Mouse (Mus musculus): ENCODE results near the gene Gm11634. TPM values are rescaled to one million over a fixed set of nuclear protein-coding genes. Genes with fewer than 3 reads are reported as not detected.
A peak's percentile ranks its signal among the peaks of the same experiment; 100 is the strongest.
"Not testable (repeated sequence)": the region's sequence is repeated elsewhere in the genome, so short reads cannot be mapped to it uniquely, and the experiment has no call there.

Gm11634 gene
- polyA plus RNA-seq, 1 experiment from 2014 or later = not detected

DNA sequence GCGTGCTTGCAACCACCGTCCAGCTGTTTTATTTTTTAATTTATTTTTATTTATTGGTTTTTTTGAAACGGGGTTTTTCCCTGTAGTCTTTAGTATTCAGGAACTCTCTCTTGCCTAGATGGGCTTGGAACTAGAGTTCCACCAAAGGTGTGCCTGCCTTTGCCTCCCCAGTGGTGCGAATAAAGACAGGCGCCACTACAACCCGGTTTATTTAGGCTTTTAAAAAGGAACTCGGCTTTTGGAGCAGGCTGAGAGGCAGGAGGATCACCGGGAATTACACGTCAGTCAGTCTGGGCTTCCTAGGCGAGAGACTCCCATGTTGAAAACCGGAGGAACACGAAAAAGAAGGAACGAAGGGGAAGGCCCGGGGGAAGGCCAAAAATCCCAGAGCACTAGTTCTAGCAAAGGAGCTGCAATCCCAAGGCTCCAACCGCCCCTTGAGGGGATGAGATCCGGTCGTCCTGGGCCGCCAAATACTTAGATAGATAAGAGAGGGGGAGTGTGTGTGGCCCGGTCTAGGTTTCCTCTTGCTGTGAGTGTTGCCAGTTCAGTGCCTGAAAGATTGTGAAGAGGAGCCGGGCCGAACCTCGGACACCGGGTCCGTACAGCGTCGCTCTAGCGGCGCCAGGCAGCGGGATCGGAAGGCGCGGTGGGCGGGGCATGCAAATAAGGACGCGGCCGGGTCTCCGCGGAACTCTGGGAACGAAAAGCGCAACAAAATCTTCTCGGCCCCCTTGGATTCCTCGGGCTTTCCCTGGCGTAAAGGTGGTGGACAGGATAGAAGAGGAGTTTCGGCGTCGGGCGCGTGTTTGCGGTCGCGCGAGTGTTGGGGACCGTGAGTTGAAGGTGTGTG, 42.0 kb upstream of the Gm11634 start:
- peak overlapping the region; percentile 56 for H3K9ac ChIP-seq
- not testable (repeated sequence) for H3K27me3 ChIP-seq (ENCODE audit: control insufficient read depth, insufficient read depth, low read length); H3K9me3 ChIP-seq (ENCODE audit: control insufficient read depth, low read length); H3K36me3 ChIP-seq (replicated peaks; ENCODE audit: control insufficient read depth, insufficient read depth); H3K4me1 ChIP-seq (replicated peaks; ENCODE audit: control insufficient read depth, insufficient read depth, low read length)
- ATAC-seq (ENCODE audit: low FRiP score) = peak; percentile 78
- H3K27ac ChIP-seq = peak overlapping the region; percentile 92
- H3K4me2 ChIP-seq (replicated peaks) = peak overlapping the region; percentile 52
- 5% methylated on average over 50 of the region's 53 CpGs for WGBS
- H3K4me3 ChIP-seq (replicated peaks; ENCODE audit: low read length) = peak overlapping the region; percentile 29
- DNase-seq (ENCODE audit: low spot score) = peak; percentile 78

DNA sequence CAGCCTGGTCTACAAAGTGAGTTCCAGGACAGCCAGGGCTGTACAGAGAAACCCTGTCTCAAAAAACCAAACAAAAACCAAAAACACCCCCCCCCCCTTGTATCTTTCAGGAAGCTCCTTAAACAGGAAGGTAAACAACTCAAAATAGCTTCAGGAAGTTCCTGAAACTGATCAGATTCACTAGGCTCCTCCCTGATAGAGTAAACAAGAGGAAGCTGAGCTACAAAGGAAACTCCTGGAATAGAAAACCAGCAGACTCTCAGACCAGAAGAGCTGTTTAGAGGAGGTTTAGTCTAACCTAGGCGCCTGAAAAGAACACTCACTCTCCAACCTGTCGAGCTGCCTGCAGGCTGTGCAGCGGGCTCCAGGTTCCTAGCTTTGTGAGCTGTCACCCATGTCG, 40.7 kb upstream of the Gm11634 start:
- H3K9ac ChIP-seq = no peak overlapping the region
- no peak overlapping the region for H3K4me2 ChIP-seq (replicated peaks)
- ATAC-seq (ENCODE audit: low FRiP score) (no peak), DNase-seq (ENCODE audit: low spot score) (no peak)
- H3K27ac ChIP-seq = no peak overlapping the region
- H3K4me1 ChIP-seq (replicated peaks; ENCODE audit: control insufficient read depth, insufficient read depth, low read length) = no peaks in the 10 kb centered on the region
- WGBS = 92% methylated on average over 4 of the region's 4 CpGs
- H3K9me3 ChIP-seq (ENCODE audit: control insufficient read depth, low read length) = no peaks in the 10 kb centered on the region
- no peaks in the 10 kb centered on the region for H3K27me3 ChIP-seq (ENCODE audit: control insufficient read depth, insufficient read depth, low read length)
- H3K4me3 ChIP-seq (replicated peaks; ENCODE audit: low read length) = no peak overlapping the region
- no peaks in the 10 kb centered on the region for H3K36me3 ChIP-seq (replicated peaks; ENCODE audit: control insufficient read depth, insufficient read depth)

DNA sequence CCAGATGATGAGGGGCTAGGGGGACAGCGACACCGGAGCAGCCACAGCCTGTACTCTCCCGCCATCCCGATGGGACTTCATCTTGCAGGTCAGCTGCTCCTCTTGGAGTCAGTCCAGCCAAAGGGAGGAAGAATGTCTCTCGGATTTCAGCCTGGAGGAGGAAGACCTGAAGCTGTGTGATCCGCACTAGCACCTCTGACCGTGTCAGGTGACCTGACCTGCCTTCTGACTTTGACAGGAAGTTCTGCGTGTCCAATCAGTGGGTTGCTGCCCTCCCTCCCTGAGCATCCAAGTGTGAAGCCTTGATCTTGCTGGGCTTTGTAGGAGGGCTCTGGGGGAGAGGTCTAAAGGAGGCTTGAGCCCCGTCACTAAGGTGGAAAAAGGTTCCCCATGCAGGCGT, 36.6 kb upstream of the Gm11634 start:
- Histone ChIP-seq H3K27me3 (ENCODE audit: control insufficient read depth, insufficient read depth, low read length) (no peaks in the 10 kb centered on the region), H3K4me3 (replicated peaks; ENCODE audit: low read length) (no peak overlapping the region), H3K36me3 (replicated peaks; ENCODE audit: control insufficient read depth, insufficient read depth) (no peaks in the 10 kb centered on the region), H3K4me2 (replicated peaks) (no peak overlapping the region), H3K9ac (no peak overlapping the region), H3K4me1 (replicated peaks; ENCODE audit: control insufficient read depth, insufficient read depth, low read length) (no peaks in the 10 kb centered on the region), H3K27ac (no peak overlapping the region), H3K9me3 (ENCODE audit: control insufficient read depth, low read length) (no peaks in the 10 kb centered on the region)
- ATAC-seq (ENCODE audit: low FRiP score) (no peak), DNase-seq (ENCODE audit: low spot score) (no peak)
- 83% methylated on average over 10 of the region's 10 CpGs for WGBS

DNA sequence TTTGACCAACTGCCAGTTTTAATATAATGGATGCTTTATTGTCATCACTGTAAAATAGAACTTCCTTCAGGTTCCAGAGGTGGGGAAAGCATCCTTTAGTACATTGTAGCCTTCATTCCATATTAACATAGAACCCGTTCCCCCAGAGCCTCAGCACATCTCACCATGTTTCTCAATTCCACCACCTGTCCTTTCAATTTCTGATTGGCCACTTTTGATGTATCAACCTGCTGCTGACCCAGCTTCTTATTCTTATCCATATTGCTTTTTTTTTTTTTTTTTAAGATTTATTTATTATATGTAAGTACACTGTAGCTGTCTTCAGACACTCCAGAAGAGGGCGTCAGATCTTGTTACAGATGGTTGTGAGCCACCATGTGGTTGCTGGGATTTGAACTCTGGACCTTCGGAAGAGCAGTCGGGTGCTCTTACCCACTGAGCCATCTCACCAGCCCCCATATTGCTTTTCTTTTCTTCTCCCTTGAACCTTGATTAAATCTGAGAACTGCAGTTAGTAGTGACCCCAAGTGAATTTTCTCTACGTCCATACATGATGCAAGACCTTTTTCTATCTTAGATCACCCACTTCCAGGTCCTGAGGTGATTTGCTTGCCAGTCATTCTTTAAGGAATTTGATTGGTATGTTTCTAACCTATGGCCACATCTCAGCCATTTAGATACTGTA, 29.8 kb upstream of the Gm11634 start:
- 80% methylated on average over 4 of the region's 5 CpGs for WGBS
- not testable (repeated sequence) for H3K27me3 ChIP-seq (ENCODE audit: control insufficient read depth, insufficient read depth, low read length); H3K9me3 ChIP-seq (ENCODE audit: control insufficient read depth, low read length); H3K9ac ChIP-seq; H3K4me3 ChIP-seq (replicated peaks; ENCODE audit: low read length); H3K4me1 ChIP-seq (replicated peaks; ENCODE audit: control insufficient read depth, insufficient read depth, low read length); DNase-seq (ENCODE audit: low spot score); H3K36me3 ChIP-seq (replicated peaks; ENCODE audit: control insufficient read depth, insufficient read depth); H3K27ac ChIP-seq; ATAC-seq (ENCODE audit: low FRiP score)
- H3K4me2 ChIP-seq (replicated peaks) = peak overlapping the region; percentile 84

DNA sequence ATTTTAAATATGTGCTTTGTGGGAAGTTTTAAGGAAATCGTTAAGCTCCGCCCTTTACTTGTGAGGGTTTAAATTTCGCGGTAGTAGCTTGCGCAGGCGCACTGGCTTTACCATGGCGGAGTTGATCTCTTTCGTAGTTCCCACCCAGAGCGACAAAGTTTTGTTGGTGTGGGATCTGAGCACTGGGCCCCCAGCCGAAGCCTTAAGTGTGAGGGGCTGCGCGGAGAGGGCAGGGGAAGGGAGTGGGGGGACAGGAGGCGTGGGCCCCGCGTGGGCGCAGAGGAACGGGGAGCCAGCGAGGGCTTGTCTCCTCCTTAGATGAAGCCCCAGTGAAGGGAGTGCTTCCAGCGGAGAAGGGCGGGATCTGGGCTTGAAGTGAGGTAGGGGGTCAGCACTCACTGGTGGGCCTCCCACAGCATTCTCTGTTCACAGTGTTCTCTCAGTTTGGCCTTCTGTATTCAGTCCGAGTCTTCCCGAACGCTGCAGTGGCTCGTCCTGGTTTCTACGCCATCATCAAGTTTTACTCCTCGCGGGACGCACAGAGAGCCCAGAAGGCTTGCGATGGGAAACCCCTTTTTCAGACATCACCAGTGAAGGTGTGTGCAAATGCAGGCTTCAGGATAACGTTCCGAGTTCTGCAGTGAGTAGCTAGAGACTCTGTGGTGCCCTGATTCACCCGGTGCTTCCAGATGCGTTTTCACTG, 29.0 kb upstream of the Gm11634 start:
- H3K36me3 ChIP-seq (replicated peaks; ENCODE audit: control insufficient read depth, insufficient read depth) = no peaks in the 10 kb centered on the region
- peak overlapping the region; percentile 84 for H3K4me2 ChIP-seq (replicated peaks)
- peak overlapping the region; percentile 70 for H3K9ac ChIP-seq
- H3K9me3 ChIP-seq (ENCODE audit: control insufficient read depth, low read length) = no peaks in the 10 kb centered on the region
- peak overlapping the region; percentile 82 for H3K27ac ChIP-seq
- peak overlapping the region; percentile 56 for H3K4me3 ChIP-seq (replicated peaks; ENCODE audit: low read length)
- no peaks in the 10 kb centered on the region for H3K27me3 ChIP-seq (ENCODE audit: control insufficient read depth, insufficient read depth, low read length)
- WGBS = under 1% methylated on average over 33 of the region's 33 CpGs
- peak; percentile 59; the same call in 1 of the 2 replicates for ATAC-seq (ENCODE audit: low FRiP score)
- peaks cover 8% of the 10 kb centered on the region for H3K4me1 ChIP-seq (replicated peaks; ENCODE audit: control insufficient read depth, insufficient read depth, low read length)
- peak; percentile 93 for DNase-seq (ENCODE audit: low spot score)

DNA sequence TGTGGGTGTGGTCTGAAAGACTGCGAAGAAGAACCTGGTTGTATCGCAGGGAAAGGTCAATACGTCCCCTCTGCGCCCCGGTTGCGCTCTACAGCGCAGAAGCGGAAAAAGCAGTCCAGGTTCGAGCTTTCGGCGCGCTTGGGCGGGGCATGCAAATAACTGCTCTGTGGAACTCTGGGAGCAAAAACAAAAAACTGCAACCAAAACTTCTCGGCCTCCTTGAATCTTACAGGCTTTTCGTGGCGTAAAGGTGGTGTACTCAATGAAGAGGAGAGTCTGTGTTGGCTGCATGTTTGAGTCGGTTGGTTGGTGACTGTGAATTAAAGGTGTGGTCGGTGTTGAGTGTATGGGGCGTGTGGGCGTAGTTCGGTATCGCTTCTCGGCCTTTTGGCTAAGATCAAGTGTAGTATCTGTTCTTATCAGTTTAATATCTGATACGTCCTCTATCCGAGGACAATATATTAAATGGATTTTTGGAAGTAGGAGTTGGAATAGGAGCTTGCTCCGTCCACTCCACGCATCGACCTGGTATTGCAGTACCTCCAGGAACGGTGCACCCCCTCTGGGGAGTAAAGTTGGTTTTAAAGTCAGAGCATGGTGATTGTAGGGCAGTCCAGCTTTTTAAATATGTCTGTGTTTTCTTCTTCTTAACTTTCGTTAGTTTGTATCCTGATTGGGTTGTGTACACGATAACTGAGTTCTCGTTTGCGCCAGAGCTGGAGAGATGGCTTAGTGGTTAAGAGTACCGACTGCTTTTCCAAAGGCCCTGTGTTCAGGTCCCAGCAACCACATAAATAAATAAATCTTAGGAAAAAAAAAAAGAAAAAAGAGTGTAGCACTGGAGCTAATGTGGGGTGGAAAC, 28.2 kb upstream of the Gm11634 start, which contains the start of gene Rdm1:
Rdm1 (plus strand) TSS at position 201 of the 862 bp plus-strand sequence.
- H3K36me3 ChIP-seq (replicated peaks; ENCODE audit: control insufficient read depth, insufficient read depth) = no peaks in the 10 kb centered on the region
- peak within 1 kb of the TSS; percentile 56 for H3K4me3 ChIP-seq (replicated peaks; ENCODE audit: low read length)
- under 1% methylated on average over 33 of the region's 34 CpGs for WGBS
- H3K27me3 ChIP-seq (ENCODE audit: control insufficient read depth, insufficient read depth, low read length) = no peaks in the 10 kb centered on the region
- peak within 1 kb of the TSS; percentile 84 for H3K4me2 ChIP-seq (replicated peaks)
- H3K9me3 ChIP-seq (ENCODE audit: control insufficient read depth, low read length) = no peaks in the 10 kb centered on the region
- DNase-seq (ENCODE audit: low spot score) (peak; percentile 79), ATAC-seq (ENCODE audit: low FRiP score) (peak; percentile 83)
- peaks cover 8% of the 10 kb centered on the region for H3K4me1 ChIP-seq (replicated peaks; ENCODE audit: control insufficient read depth, insufficient read depth, low read length)
- peak within 1 kb of the TSS; percentile 70 for H3K9ac ChIP-seq
- peak within 1 kb of the TSS; percentile 91 for H3K27ac ChIP-seq

DNA sequence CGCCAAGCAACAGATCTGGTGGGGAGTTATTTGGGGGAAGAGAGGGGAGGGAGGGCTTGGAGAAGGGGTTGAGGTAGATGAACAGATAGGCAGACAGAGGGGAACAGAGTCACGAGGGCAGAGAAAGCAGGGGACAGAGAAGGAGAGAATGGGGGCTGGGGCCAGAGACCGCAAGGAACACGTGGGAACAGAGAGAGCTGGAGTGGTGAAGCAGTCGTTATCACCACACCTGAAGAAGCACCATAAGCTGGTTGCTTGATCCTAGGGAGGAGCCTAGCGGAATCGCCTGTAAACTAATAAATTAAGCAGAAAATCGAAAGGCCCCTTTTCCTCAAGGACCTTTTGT, 27.6 kb upstream of the Gm11634 start:
- peaks cover 8% of the 10 kb centered on the region for H3K4me1 ChIP-seq (replicated peaks; ENCODE audit: control insufficient read depth, insufficient read depth, low read length)
- ATAC-seq (ENCODE audit: low FRiP score) (peak; percentile 31), DNase-seq (ENCODE audit: low spot score) (no peak)
- peak overlapping the region; percentile 58 for H3K9ac ChIP-seq
- H3K36me3 ChIP-seq (replicated peaks; ENCODE audit: control insufficient read depth, insufficient read depth) = no peaks in the 10 kb centered on the region
- peak overlapping the region; percentile 84 for H3K4me2 ChIP-seq (replicated peaks)
- no peaks in the 10 kb centered on the region for H3K27me3 ChIP-seq (ENCODE audit: control insufficient read depth, insufficient read depth, low read length)
- H3K9me3 ChIP-seq (ENCODE audit: control insufficient read depth, low read length) = no peaks in the 10 kb centered on the region
- H3K27ac ChIP-seq = peak overlapping the region; percentile 91
- H3K4me3 ChIP-seq (replicated peaks; ENCODE audit: low read length) = peak overlapping the region; percentile 34
- WGBS = 4% methylated on average over 8 of the region's 8 CpGs

DNA sequence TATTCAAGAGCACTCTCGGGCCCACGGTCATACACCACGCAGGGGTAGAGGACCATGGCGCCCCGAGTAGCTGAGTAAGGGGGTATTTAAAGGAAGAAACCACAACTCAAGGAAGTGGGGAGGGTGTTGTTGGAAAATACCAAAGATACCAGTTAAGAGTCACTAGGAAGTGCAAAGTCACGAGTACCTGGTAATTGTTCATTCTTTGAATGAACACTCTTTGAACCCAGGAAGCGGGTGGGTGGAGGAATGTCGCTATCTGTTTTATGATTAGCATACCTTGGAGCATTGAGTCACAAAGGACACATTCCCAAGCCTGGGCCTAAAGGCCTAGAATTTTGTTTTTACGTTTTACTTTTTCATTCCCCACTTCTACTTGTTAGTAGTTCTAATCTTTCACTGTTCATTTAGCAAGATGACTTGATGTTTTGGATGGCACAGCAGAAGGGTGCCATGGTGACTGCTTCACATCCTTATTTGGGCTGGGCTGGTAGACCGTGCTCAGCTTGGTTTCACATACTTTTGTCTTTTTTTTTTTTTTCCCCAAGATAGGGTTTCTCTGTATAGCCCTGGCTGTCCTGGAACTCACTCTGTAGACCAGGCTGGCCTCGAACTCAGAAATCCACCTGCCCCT, 21.1 kb upstream of the Gm11634 start:
- H3K4me3 ChIP-seq (replicated peaks; ENCODE audit: low read length); H3K9me3 ChIP-seq (ENCODE audit: control insufficient read depth, low read length); H3K36me3 ChIP-seq (replicated peaks; ENCODE audit: control insufficient read depth, insufficient read depth); H3K27ac ChIP-seq; ATAC-seq (ENCODE audit: low FRiP score); H3K9ac ChIP-seq; H3K27me3 ChIP-seq (ENCODE audit: control insufficient read depth, insufficient read depth, low read length); DNase-seq (ENCODE audit: low spot score); H3K4me1 ChIP-seq (replicated peaks; ENCODE audit: control insufficient read depth, insufficient read depth, low read length); H3K4me2 ChIP-seq (replicated peaks): not testable (repeated sequence)
- WGBS = 92% methylated on average over 10 of the region's 11 CpGs
